Mouse (Mus musculus) common myeloid progenitor, adult 5-6 weeks (primary cell): ENCODE data around the gene Rabl6. TPM values are rescaled to one million over a fixed set of nuclear protein-coding genes. Genes with fewer than 3 reads are reported as not detected.

Experiments used
- ATAC-seq: replicated peaks from 2 replicates; pipeline ENCODE4 v1.8.0; 2016; ENCODE audit warnings: low read depth, mild to moderate bottlenecking, moderate TSS enrichment, inconsistent platforms; ENCODE audit not compliant: poor library complexity, severe bottlenecking
- total RNA-seq: library from RNA; stranded (forward); fragments of 200-1000, 187-1606 nt; gene quantifications from 2 replicates; pipeline ENCODE4 v1.2.3, GENCODE M21; 2017

The Rabl6 gene
- total RNA-seq, 1 experiment from 2014 or later = 78.2 TPM

DNA sequence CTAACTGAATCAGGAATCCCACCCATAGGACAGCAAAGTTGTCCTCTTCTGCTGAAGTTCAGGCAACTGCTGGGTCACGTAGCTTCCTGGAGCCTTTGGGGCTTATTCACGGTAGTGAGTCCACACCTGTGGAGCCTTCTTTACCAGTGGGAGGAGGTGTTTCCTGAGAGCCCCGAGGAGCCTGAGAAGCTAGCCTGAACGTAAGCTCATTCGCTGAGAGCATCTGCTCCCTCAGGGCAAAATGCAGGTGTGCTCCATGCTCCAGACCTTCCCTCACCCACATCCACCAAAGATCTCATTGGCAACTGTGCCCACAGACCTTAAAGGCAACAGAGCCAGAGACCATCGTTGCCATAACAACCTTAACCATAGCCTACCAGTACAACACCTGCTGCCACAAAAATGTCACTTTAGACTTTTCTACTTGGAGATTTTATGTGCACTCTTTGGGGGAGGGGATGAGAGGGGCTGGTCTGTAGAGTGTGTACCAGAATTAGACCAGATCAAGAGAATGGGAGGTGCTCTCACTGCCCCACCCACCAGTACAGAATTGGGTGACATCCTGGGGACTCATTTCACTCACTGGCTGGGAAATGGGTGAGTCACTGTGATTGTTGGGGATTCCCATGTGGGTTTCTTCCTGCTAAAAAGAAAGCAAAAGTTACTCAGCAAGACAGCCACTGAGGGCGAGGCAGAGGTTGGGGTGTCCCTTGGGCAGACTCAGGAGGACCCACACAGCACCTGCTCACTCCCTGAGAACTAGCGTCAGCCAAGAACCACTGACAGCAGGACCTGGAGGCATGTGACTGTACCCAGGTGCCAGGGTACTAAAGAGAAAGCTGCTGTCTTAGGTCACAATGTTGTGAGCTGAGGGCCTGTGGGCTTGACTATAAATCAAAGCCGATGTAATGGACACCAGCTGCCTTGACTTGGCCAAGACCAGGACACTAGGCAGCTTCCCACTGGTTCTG is 59.0 kb downstream of the Rabl6 start:
- ATAC-seq = no peak

DNA sequence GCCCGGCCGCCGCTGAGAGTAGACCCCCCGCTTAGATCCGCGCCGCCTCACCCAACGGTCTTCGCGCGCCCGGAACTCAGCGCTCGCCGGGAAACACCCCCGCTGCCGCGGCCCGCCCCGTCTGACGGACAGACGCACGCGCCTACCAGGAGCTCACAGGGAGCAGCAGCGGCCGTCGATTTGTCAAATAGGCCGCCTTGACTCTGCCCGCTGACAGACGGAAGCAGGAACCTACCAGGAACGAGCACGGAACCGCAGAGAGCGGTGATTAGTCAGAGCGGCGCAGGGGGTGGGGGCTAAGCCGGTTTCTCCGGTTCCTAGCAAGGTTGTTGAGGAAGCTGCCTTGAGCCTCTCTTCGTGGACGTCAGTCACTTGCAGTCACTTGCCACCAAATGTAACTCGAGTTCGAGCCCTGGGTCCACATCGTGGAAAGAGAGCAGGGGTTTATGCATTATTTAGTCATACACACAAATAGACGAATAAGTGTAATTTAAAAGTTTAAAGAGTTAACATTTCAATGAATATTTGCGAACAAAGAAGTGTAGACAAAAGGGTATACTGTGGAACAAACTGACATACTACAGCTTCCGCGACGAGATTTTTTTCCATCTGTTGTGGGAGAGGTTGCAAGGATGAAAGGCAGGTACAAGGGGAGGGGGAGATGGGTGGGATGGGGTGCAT is 61.4 kb downstream of the Rabl6 start, which contains the start of gene Traf2:
Gene Traf2 (minus strand): TSS at position 130 of the 681 bp plus-strand sequence.
- ATAC-seq = peak; percentile 99

DNA sequence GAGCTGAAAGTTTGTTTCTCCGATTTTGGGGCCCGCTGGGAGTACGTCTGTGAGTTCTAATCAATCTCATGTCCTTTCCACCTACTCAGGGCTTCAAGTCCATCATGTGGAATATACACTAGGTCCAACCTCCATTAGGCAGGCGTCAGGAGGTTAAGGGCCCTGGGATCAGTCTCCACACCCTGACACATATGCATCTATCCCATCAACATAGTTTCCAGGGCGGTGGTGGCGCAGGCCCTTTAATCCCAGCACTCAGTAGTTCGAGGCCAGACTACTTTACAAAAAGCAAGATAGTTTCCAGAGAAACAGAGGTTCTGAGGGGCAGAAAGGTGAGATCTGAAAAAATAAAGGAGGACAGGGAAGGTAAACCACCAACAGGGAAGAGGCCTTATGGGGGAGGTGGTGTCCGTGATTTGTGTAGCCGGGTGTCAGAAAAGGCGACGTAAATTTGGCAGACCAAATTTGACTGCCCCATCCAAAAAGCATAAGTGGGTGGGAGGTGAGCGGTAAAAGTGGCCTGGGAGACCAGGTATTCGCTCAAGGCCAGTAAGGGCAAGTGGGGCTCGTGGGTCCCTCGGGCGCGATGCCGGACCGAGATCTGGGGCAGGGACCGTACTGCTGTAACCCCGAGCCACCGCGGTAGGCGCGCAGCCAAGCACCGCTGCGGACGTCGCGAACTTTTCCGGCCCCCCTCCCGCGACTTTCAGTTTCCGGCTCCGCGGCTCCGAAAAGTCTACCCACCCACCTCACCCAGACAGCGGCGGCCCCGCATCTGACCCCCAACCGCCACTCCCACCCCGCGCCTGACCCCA is 62.1 kb downstream of the Rabl6 start:
- peak; percentile 26; the same call in 1 of the 2 replicates for ATAC-seq

DNA sequence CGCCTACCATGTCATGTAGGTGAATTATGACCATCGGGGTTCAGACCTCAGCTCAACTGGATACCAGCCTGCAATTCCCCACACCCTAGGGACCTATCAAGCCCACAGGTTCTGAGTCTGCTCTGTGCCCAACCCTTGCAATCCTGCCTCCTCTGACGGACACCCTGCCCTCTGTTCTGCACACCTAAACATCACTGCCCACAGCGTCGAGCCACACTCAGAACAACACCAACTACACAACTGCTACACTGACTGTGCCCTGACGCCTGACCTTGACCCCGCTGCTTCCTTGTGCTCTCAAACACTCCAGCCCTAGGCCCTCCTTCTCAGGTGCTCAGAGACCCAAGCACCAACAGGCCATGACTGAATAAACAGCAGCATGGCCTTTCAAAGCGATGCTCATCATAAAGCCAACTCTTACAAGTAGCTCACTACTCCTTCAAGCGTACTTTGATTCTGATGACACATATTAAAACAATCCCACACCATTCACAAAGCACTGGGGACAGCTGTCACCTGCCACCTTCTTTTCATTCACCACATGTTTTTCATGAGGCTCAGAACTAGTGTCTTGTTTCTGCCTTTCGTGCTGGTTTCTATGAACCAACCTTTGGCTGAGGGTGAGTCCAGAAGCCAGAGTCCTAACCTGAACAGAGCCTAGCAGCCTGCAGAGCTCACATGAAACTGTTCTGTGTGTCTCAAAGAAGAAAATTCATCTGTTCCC is 66.5 kb downstream of the Rabl6 start:
- no peak for ATAC-seq

DNA sequence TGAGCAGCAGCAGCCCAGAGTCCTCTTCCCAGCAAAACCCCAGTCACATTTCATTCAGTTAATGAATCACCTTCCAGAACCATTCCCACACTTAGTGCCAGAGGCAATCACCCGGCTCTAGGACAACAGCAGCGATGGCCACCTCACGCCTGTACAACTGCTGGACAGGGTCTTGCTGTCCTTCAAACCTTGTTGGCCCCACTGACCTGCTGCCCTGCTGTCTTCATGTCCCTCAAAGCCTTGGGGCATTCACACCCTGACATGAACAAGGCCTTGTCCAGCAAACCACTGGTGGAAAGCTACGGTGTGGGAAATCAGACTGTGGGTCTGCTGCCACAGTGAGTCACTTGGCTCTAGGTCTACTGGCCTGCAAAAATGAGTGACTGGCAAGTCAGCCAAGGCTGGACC is 67.8 kb downstream of the Rabl6 start:
- no peak for ATAC-seq

DNA sequence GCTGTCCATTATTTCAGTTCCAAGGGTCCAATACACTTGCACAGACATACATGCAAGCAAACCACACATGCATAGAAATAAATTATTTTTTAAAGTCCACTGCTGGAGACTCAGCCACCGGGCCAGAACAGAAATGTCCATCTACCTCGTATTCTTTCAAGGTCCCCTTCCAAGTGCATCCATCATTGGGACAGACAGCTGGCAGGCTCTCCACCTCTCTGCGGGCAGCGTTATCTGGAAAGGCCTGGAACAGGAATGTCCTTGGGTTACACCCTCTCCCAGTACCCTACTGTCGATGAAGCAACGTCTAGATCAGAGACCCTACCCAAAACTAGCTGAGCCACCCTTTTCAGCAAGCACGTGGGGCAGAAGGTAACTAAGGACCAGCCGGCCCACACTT is 71.8 kb downstream of the Rabl6 start:
- ATAC-seq = no peak

DNA sequence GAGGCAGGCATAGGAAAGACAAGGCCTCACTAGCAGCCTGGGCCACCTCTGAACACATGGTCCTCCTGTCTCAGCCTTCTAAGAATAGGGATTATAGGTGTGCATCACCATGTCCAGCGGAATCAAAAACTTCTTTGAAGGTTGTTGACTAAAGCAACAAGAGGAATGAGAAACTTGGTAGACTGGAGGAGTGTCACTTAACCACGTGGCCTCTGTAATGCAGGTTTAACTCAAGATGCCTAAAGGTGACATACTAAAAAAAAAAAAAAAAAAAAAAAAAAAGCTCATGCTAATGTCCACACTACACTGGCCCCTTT is 73.5 kb downstream of the Rabl6 start:
- ATAC-seq = no peak

DNA sequence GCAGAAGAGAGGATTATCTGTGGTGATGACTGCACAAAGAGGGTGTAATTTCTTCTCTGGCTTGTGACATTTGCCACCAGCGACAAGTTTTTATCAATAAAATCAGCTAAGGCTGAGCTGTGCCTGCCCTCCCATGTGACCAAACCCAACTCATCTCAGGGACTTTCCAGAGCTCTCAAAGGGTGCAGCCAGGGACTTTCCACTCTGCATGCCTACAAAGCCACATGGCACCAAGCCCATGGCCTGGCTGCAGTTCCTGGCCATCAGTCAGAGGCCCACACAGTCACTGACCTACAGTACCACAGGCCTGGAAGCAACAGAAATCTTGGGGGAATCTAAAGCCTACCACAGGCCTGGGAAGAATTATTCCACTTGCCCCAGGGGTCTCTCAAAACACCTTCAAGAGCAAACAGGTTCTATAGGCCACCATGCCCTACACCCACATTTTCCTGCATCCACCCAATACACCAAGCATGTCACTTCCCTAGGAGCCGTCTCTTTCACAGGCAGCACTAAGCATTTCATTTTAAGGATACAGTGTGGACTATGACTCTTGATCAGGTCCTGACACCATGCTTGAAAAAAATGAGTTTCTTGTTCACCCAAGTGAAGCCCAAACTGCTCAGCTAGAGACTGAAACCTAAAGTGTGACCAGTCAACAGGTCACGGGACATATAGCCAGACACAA is 74.0 kb downstream of the Rabl6 start:
- ATAC-seq = 0 out of 2 replicates have a peak, but pooled peaks have one; percentile 25

DNA sequence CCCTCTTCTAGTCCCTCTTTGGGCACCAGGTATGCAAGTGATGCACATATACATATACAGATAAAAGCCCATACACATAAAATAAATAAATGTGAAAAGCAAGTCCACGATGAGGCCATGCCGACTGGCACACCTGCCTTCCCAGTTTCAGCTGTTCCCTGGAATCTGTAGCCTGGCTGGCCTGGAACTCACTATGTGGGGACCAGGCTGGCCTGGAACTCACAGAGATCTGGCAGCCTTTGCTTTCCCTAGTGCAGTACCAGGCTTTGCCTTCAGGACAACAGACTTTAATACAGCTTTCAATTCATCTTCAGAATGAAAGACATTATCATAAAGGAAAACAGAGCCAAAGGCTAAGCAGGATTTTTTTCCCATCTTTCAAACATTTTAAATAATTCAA is 74.6 kb downstream of the Rabl6 start:
- no peak for ATAC-seq

Other genes starting within 250 kb of the Rabl6 start
- 8.5 and 8.9 TPM in 2 replicates for gene Uap1l1, start 242.8 kb downstream of the Rabl6 start, total RNA-seq
- gene Sapcd2, start 236.2 kb downstream of the Rabl6 start, total RNA-seq = 15.1 and 17.4 TPM in 2 replicates
- not detected in 2 replicates for gene Entpd2, start 212.6 kb downstream of the Rabl6 start, total RNA-seq
- gene Npdc1, start 209.2 kb downstream of the Rabl6 start, total RNA-seq = 0.64 TPM in 1 of 2 replicates, not detected in the other
- 23.5 and 27.8 TPM in 2 replicates for gene Fut7, start 185.3 kb downstream of the Rabl6 start, total RNA-seq
- 31.5 and 49.9 TPM in 2 replicates for gene Abca2, start 179.8 kb downstream of the Rabl6 start, total RNA-seq
- not detected in 2 replicates for gene Clic3, start 151.7 kb downstream of the Rabl6 start, total RNA-seq
- gene Paxx, start 147.4 kb downstream of the Rabl6 start, total RNA-seq = 19.8 and 29.1 TPM in 2 replicates
- 4.1 TPM in 1 of 2 replicates, not detected in the other for gene Ptgds, start 138.5 kb downstream of the Rabl6 start, total RNA-seq
- gene Lcn12, start 114.6 kb downstream of the Rabl6 start, total RNA-seq = not detected in 2 replicates
- gene Fbxw5, start 107.8 kb downstream of the Rabl6 start, total RNA-seq = 16.6 and 21.4 TPM in 2 replicates
- 0.19 and 2.7 TPM in 2 replicates for gene C8g, start 106.8 kb downstream of the Rabl6 start, total RNA-seq
- 11.5 and 15.8 TPM in 2 replicates for gene Traf2, start 61.6 kb downstream of the Rabl6 start, total RNA-seq
- 57.2 and 84.7 TPM in 2 replicates for gene Edf1, start 50.7 kb downstream of the Rabl6 start, total RNA-seq
- 3.4 TPM in 1 of 2 replicates, not detected in the other for gene Mamdc4, start 33.7 kb downstream of the Rabl6 start, total RNA-seq
- 33.5 and 40.8 TPM in 2 replicates for gene Phpt1, start 33.3 kb downstream of the Rabl6 start, total RNA-seq
- gene Ajm1, start 26.8 kb downstream of the Rabl6 start, total RNA-seq = 0.55 TPM in 1 of 2 replicates, not detected in the other
- gene Ccdc183, start 9.2 kb upstream of the Rabl6 start, total RNA-seq = not detected in 2 replicates
- 6.4 and 23.9 TPM in 2 replicates for gene Tmem141, start 13.5 kb upstream of the Rabl6 start, total RNA-seq
- 1.6 and 2.4 TPM in 2 replicates for gene Fcna, start 19.5 kb upstream of the Rabl6 start, total RNA-seq
- gene Lcn8, start 44.6 kb upstream of the Rabl6 start, total RNA-seq = not detected in 2 replicates
- not detected in 2 replicates for gene Lcn5, start 49.4 kb upstream of the Rabl6 start, total RNA-seq
- gene Lcn6, start 68.3 kb upstream of the Rabl6 start, total RNA-seq = not detected in 2 replicates
- not detected in 2 replicates for gene Lcn10, start 74.2 kb upstream of the Rabl6 start, total RNA-seq
- gene Obp2a, start 91.5 kb upstream of the Rabl6 start, total RNA-seq = not detected in 2 replicates
- 7.8 and 9.7 TPM in 2 replicates for gene Bmyc, start 98.2 kb upstream of the Rabl6 start, total RNA-seq
- gene Obp2b, start 128.5 kb upstream of the Rabl6 start, total RNA-seq = not detected in 2 replicates
- not detected in 2 replicates for gene Lcn3, start 157.0 kb upstream of the Rabl6 start, total RNA-seq
- not detected in 2 replicates for gene Lcn11, start 168.5 kb upstream of the Rabl6 start, total RNA-seq
- not detected in 2 replicates for gene Gm13539, start 173.7 kb upstream of the Rabl6 start, total RNA-seq
- gene Glt6d1, start 207.3 kb upstream of the Rabl6 start, total RNA-seq = not detected in 2 replicates
- gene Lcn9, start 214.6 kb upstream of the Rabl6 start, total RNA-seq = not detected in 2 replicates
- not detected in 2 replicates for gene Sohlh1, start 238.7 kb upstream of the Rabl6 start, total RNA-seq